Comparison of ENCODE assay signal across 1 mouse cellular context in the genomic region with DNA sequence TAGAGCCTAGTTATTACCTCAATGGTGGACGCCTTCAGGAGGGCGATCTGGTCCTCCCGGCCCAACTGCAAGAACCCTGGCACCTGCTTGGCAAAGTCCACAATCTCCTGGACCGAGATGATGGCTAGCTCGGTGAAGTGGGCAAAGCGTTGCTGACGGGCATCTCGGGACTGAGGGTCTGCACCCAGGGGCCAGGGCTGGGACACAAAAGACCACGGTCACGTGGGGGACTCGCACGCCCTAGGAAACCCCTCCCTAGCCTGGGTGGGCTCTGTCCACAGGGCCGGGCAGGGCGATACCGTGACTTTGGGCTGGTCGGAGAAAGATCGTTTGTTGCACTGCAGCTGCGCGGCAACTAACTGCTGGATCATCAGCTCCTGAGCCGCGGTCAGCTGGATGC.
TF ChIP-seq lines count a peak whose summit lies in the region.

No protein-coding gene starts in this region.

TF ChIP-seq in ES-E14, 5 proteins besides CTCF, POLR2A, EP300 and RAD21:
- no peak for TF ChIP-seq ZNF384 (IDR thresholded peaks at IDR 0.05; ENCODE audit: low read depth, low read length)
- no peak for TF ChIP-seq HCFC1 (IDR thresholded peaks at IDR 0.05; ENCODE audit: borderline replicate concordance, insufficient read depth, low read length)
- no peak for TF ChIP-seq ZC3H11A (IDR thresholded peaks at IDR 0.05; ENCODE audit: borderline replicate concordance, low read depth, low read length)
- TF ChIP-seq MAFK (IDR thresholded peaks at IDR 0.05; ENCODE audit: insufficient read depth, low read depth, low read length), result no peak
- no peak for TF ChIP-seq CHD2 (IDR thresholded peaks at IDR 0.05; ENCODE audit: low read depth, low read length)
